Mouse (Mus musculus) liver, embryonic 15.5 days (tissue): ENCODE results near the gene Stk19. TPM values are rescaled to one million over a fixed set of nuclear protein-coding genes. Genes with fewer than 3 reads are reported as not detected.
"Not testable (repeated sequence)": the region's sequence is repeated elsewhere in the genome, so short reads cannot be mapped to it uniquely, and the experiment has no call there.

Experiments
- ATAC-seq: fragments of 200-750 bp; cut with Nextera tagmentation; 2 replicates; pipeline ENCODE4 v1.8.0; 2017; ENCODE audit warnings: moderate number of reproducible peaks, mild to moderate bottlenecking, moderate library complexity; ENCODE audit not compliant: insufficient read depth
- H3K27ac ChIP-seq: fragments of 300-500 bp; sonication (generic); replicated peaks from 2 replicates; pipeline ENCODE4 v1.5.1; 2015; ENCODE audit warnings: mild to moderate bottlenecking, inconsistent platforms
- H3K27me3 ChIP-seq: fragments of 300-500 bp; sonication (generic); 2 replicates; pipeline ENCODE4 v1.6.1; 2015; ENCODE audit warnings: mild to moderate bottlenecking, inconsistent platforms
- H3K36me3 ChIP-seq: fragments of 300-500 bp; sonication (generic); replicated peaks from 2 replicates; pipeline ENCODE4 v1.6.1; 2015; ENCODE audit warnings: moderate library complexity, mild to moderate bottlenecking, inconsistent platforms
- H3K4me1 ChIP-seq: fragments of 300-500 bp; sonication (generic); replicated peaks from 2 replicates; pipeline ENCODE4 v1.6.1; 2015; ENCODE audit warnings: inconsistent platforms
- H3K4me2 ChIP-seq: fragments of 300-500 bp; sonication (generic); 2 replicates; pipeline ENCODE4 v1.6.1; 2015; ENCODE audit warnings: moderate library complexity, mild to moderate bottlenecking, inconsistent platforms
- H3K4me3 ChIP-seq: fragments of 300-500 bp; sonication (generic); replicated peaks from 2 replicates; pipeline ENCODE4 v1.5.1; 2015; ENCODE audit warnings: mild to moderate bottlenecking, inconsistent platforms
- H3K9ac ChIP-seq: fragments of 300-500 bp; sonication (generic); 2 replicates; pipeline ENCODE4 v1.6.1; 2015; ENCODE audit warnings: moderate library complexity, mild to moderate bottlenecking, inconsistent platforms
- H3K9me3 ChIP-seq: fragments of 300-500 bp; sonication (generic); replicated peaks from 2 replicates; pipeline ENCODE4 v1.6.1; 2016; ENCODE audit warnings: inconsistent platforms
- WGBS: fragments of 180-500 bp; shearing (Covaris S2); methylation state at CpG from one replicate; pipeline ENCODE4 v1.1.7; 2015; ENCODE audit warnings: mixed read lengths; ENCODE audit not compliant: insufficient replicate concordance; 5-methylcytosine and 5-hydroxymethylcytosine counted together
- polyA plus RNA-seq: library from polyadenylated mRNA; unstranded; fragments of >200 nt; fragmentation: Nextera tagmentation; extraction: Ambion mirVana; gene quantifications from 2 replicates; pipeline ENCODE4 v1.2.1, GENCODE M21; 2015

The Stk19 gene
- polyA plus RNA-seq, 1 experiment from 2014 or later, result 12.0 TPM

GRCm38 (mm10) chr17:34808599-34809205, 28.0 kb downstream of the Stk19 start:
- WGBS, result 58% methylated on average over 6 of the region's 6 CpGs
- H3K4me2 ChIP-seq, result no peak overlapping the region
- peaks cover 6% of the 10 kb centered on the region for H3K4me1 ChIP-seq
- H3K9ac ChIP-seq, result no peak overlapping the region
- H3K27me3 ChIP-seq, result no peaks in the 10 kb centered on the region
- H3K36me3 ChIP-seq, result no peaks in the 10 kb centered on the region
- peaks cover 5% of the 10 kb centered on the region; the same call in 1 of the 2 replicates for H3K9me3 ChIP-seq
- peak; percentile 60 for ATAC-seq
- peak overlapping the region; percentile 81 for H3K27ac ChIP-seq
- no peak overlapping the region for H3K4me3 ChIP-seq

DNA sequence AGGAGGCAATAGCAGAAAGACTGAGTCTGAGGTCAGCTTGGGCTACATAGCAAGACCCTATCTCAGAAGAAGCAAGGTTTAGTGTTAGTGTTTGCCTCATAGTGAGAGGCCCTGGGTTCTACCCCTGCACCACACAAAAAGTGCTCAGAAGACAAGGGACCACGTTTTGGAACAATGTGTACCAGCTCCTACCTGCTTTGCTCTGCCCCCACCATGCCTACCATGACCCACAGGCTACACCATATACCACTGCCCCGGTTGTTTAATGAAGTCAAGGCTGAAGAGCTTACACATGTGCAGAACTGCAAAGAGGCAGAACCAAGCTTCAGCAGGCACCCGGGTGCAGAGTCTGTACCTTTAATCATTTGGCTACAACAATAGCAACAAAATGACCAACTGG, 29.6 kb downstream of the Stk19 start:
- no peak overlapping the region for H3K4me2 ChIP-seq

DNA sequence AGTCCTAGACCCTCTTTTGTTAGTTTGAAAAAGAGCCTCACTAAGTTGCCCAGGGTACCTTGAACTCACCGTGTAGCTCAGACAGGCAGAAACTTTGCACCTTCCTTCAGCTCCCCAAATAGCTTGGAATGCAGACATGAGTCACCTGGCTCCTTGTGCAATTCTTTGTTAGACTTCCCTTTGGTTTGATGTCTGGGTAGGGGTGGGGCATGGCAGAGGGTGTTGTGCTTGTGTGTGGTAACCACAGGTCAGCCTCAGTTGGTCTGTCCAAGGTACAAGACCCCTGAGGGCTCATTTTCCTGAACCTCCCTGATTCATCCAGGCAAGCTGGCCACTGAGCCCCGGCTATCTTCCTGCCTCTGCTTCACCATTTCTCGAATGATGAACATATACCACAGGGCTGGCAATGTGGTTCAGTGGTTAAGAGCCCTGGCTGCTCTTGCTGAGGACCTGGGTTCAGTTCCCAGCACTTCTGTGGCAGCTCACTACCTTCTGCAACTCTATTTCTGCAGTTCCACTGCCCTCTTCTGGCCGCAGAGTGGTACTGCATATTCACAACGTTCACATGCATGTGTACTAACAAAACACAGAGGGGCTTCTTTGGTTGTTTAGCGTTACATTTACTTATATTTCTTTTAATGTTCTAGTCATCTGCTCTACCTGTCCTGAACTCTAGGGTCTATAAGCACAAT, 31.7 kb downstream of the Stk19 start:
- ATAC-seq, result no peak
- H3K27ac ChIP-seq, result no peak overlapping the region
- no peak overlapping the region for H3K4me2 ChIP-seq

More for the DNA sequence above, 29.6 kb downstream of the Stk19 start:
- no peak overlapping the region for H3K27ac ChIP-seq
- no peak overlapping the region for H3K4me3 ChIP-seq
- no peak for ATAC-seq
- peaks cover 5% of the 10 kb centered on the region; the same call in 1 of the 2 replicates for H3K9me3 ChIP-seq
- WGBS, result 41% methylated on average over 3 of the region's 3 CpGs
- no peak overlapping the region for H3K9ac ChIP-seq
- no peaks in the 10 kb centered on the region for H3K27me3 ChIP-seq
- H3K4me1 ChIP-seq, result peaks cover 6% of the 10 kb centered on the region
- H3K36me3 ChIP-seq, result no peaks in the 10 kb centered on the region

GRCm38 (mm10) chr17:34804301-34804700, 32.4 kb downstream of the Stk19 start, which contains the start of gene Cyp21a1:
Cyp21a1 (minus strand) TSS chr17:34804561.
- not testable (repeated sequence) for H3K9ac ChIP-seq, H3K27me3 ChIP-seq, H3K4me1 ChIP-seq, ATAC-seq, H3K9me3 ChIP-seq, H3K4me2 ChIP-seq, H3K4me3 ChIP-seq, H3K27ac ChIP-seq, H3K36me3 ChIP-seq
- 63% methylated on average over 5 of the region's 6 CpGs for WGBS

More for the DNA sequence above, 31.7 kb downstream of the Stk19 start:
- 58% methylated on average over 6 of the region's 6 CpGs for WGBS
- no peaks in the 10 kb centered on the region for H3K36me3 ChIP-seq
- no peaks in the 10 kb centered on the region for H3K4me1 ChIP-seq
- no peak overlapping the region for H3K9ac ChIP-seq
- H3K4me3 ChIP-seq, result no peak overlapping the region
- H3K27me3 ChIP-seq, result no peaks in the 10 kb centered on the region
- H3K9me3 ChIP-seq, result peaks cover 5% of the 10 kb centered on the region; the same call in 1 of the 2 replicates

GRCm38 (mm10) chr17:34803367-34803766, 33.4 kb downstream of the Stk19 start:
- WGBS, result 70% methylated on average over 6 of the region's 6 CpGs
- not testable (repeated sequence) for ATAC-seq

DNA sequence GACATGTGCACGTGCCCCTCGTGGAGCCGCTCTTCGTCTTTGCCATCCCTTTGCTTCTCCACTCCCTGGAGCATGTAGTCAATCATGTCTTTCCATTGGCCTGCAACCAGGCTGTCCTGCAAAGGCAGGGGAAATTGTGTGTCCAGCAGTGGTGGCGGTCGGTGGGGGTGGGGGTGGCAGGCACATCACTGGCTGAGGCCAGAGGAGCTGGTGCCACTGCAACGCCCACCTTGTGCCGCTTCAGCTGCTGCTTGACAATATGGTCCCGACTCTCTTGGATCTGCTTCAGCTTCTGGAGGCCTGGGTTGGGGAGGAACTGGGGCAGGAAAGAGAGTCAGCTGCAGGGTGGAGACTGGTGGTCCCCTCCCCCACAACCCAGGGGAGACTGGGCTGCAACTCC, 34.0 kb downstream of the Stk19 start:
- H3K4me2 ChIP-seq, H3K27ac ChIP-seq, H3K9me3 ChIP-seq, ATAC-seq, H3K4me3 ChIP-seq, H3K27me3 ChIP-seq, H3K36me3 ChIP-seq, H3K4me1 ChIP-seq, H3K9ac ChIP-seq: not testable (repeated sequence)
- WGBS, result 78% methylated on average over 9 of the region's 9 CpGs

More at GRCm38 (mm10) chr17:34803367-34803766, 33.4 kb downstream of the Stk19 start:
- not testable (repeated sequence) for H3K4me2 ChIP-seq, H3K27ac ChIP-seq, H3K27me3 ChIP-seq, H3K9me3 ChIP-seq, H3K4me1 ChIP-seq, H3K9ac ChIP-seq, H3K4me3 ChIP-seq, H3K36me3 ChIP-seq

- not testable (repeated sequence) for ATAC-seq, H3K27me3 ChIP-seq, H3K4me1 ChIP-seq, H3K9me3 ChIP-seq, H3K27ac ChIP-seq, H3K36me3 ChIP-seq, H3K9ac ChIP-seq, H3K4me3 ChIP-seq, H3K4me2 ChIP-seq
- 78% methylated on average over 16 of the region's 16 CpGs for whole genome bisulfite sequencing
These were observed 35.9 kb downstream of the Stk19 start for GRCm38 (mm10) chr17:34800781-34801305.

DNA sequence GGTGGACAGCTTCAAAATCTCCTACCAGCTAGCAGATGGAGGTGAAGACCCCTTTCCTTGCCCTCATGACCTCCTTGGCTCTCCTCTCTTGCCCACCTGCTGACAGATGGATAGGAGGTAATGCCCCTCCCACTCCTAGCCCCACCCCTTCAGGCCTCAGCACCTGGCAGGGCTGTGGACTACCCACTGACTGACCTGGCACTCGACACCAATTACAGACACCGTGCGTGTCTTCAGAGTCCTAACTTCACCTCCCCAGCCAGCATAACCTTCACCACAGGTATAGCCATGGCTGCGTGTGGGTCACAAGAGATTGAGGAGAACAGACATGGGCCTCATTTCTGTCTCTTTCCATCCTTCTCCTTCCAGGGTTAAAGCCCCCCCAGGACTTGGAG, 37.2 kb downstream of the Stk19 start:
- H3K4me3 ChIP-seq, result no peak overlapping the region
- no peak overlapping the region for H3K27ac ChIP-seq
- no peaks in the 10 kb centered on the region for H3K36me3 ChIP-seq
- no peak overlapping the region for H3K9ac ChIP-seq
- 78% methylated on average over 4 of the region's 4 CpGs for WGBS
- H3K4me1 ChIP-seq, result no peaks in the 10 kb centered on the region
- no peak overlapping the region for H3K4me2 ChIP-seq
- H3K9me3 ChIP-seq, result no peaks in the 10 kb centered on the region
- no peak for ATAC-seq
- H3K27me3 ChIP-seq, result no peaks in the 10 kb centered on the region

- no peak overlapping the region for H3K4me3 ChIP-seq
- no peaks in the 10 kb centered on the region for H3K9me3 ChIP-seq
- no peak overlapping the region for H3K9ac ChIP-seq
- no peak overlapping the region for H3K27ac ChIP-seq
- no peak for ATAC-seq
- H3K4me1 ChIP-seq, result no peaks in the 10 kb centered on the region
- H3K36me3 ChIP-seq, result no peaks in the 10 kb centered on the region
- WGBS, result 71% methylated on average over 17 of the region's 17 CpGs
- no peaks in the 10 kb centered on the region for H3K27me3 ChIP-seq
- no peak overlapping the region for H3K4me2 ChIP-seq
These were observed 37.7 kb downstream of the Stk19 start for GRCm38 (mm10) chr17:34798866-34799530.

- not testable (repeated sequence) for H3K27ac ChIP-seq, H3K27me3 ChIP-seq, H3K36me3 ChIP-seq, H3K9ac ChIP-seq, H3K4me3 ChIP-seq, H3K9me3 ChIP-seq, H3K4me1 ChIP-seq, ATAC-seq, H3K4me2 ChIP-seq
- WGBS, result 65% methylated on average over 7 of the region's 7 CpGs
These were observed 38.7 kb downstream of the Stk19 start for GRCm38 (mm10) chr17:34798071-34798470.
